ENCODE assay signal across 1 mouse cellular context in the genomic region with DNA sequence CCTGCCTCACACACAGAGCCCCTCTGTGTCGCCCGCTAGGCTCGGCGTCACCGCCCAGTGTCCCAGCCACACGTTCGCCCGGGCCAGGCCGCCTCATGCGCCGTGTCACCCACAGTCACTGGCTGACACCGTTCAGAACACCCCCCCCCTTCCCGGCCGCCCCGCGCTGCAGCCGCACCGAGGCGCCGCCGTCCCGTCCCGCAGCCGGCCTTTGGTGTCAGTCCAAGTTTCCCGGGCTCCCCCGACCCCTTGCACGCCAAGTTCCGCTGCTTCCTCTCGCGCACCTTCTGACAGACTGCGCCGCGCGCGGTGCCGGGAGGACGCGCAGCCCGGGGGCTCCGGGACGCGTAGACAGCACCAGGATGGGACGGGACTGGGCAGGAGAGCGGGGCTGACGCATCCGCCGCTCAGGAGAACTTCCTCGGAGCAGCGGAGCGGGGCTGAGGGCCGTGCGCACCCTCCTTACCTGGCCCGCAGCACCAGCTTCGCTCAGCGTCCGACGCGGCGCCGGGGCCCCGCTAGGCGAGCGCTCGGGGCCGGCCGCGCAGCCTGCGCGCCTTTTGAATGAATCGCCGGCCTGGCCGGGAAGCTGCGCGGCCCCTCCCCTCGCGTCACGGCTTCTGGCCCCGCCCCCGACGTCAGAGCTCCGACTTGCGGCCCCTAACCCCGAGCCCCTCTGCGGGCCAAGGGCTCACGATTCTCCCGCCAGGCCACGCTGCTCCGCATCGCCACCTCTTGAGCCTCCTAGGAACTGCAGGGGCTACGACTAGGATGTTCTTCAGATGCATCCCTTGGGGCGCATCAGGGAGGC.
TF ChIP-seq lines count a peak whose summit lies in the region.

A gene (minus strand): TSS at position 619 of the 811 bp plus-strand sequence.

TF ChIP-seq in CH12.LX, 34 proteins besides CTCF, POLR2A, EP300 and RAD21 (continued from another document):
- TF ChIP-seq USF2 (conservative IDR thresholded peaks at IDR 0.05; ENCODE audit: low read depth, low read length), result no peak
- no peak for TF ChIP-seq RCOR1 (conservative IDR thresholded peaks at IDR 0.05; ENCODE audit: low read depth, low read length)
- TF ChIP-seq KAT2A (IDR thresholded peaks at IDR 0.05; ENCODE audit: insufficient replicate concordance, low read length), result no peak
- peak; percentile 67 for TF ChIP-seq NRF1 (IDR thresholded peaks at IDR 0.05; ENCODE audit: low read depth, low read length)
- TF ChIP-seq ELF1 (IDR thresholded peaks at IDR 0.05; ENCODE audit: low read depth, low read length), result no peak
- TF ChIP-seq E2F4 (IDR thresholded peaks at IDR 0.05; ENCODE audit: insufficient replicate concordance, low read depth, low read length), result 0 out of 2 replicates have a peak, but pooled peaks have one; percentile 83
- TF ChIP-seq UBTF (IDR thresholded peaks at IDR 0.05; ENCODE audit: low read depth, low read length), result peak; percentile 83
- no peak for TF ChIP-seq USF1 (IDR thresholded peaks at IDR 0.05; ENCODE audit: low read depth, low read length)
- no peak for TF ChIP-seq PAX5 (IDR thresholded peaks at IDR 0.05; ENCODE audit: low read length)
- peak; percentile 40; the same call in 1 of the 2 replicates for TF ChIP-seq MEF2A (IDR thresholded peaks at IDR 0.05; ENCODE audit: borderline replicate concordance, low read depth, low read length)
- TF ChIP-seq BHLHE40 (IDR thresholded peaks at IDR 0.05; ENCODE audit: low read depth, low read length), result peak; percentile 71
- TF ChIP-seq ETS1 (conservative IDR thresholded peaks at IDR 0.05; ENCODE audit: low read depth, low read length), result 0 out of 2 replicates have a peak, but pooled peaks have one; percentile 19
- TF ChIP-seq IRF4 (IDR thresholded peaks at IDR 0.05; ENCODE audit: low read depth, low read length), result peak; percentile 39; the same call in 1 of the 2 replicates
- TF ChIP-seq MYC (IDR thresholded peaks at IDR 0.05; ENCODE audit: low read depth, low read length), result no peak
- TF ChIP-seq TCF12 (IDR thresholded peaks at IDR 0.05; ENCODE audit: low read depth, low read length), result peak; percentile 79
- peak; percentile 97 for TF ChIP-seq ZMIZ1 (IDR thresholded peaks at IDR 0.05; ENCODE audit: low read depth, low read length)
- peak; percentile 43; the same call in 1 of the 2 replicates for TF ChIP-seq SIN3A (IDR thresholded peaks at IDR 0.05; ENCODE audit: low read length)
- no peak for TF ChIP-seq CHD1 (IDR thresholded peaks at IDR 0.05; ENCODE audit: low read depth, low read length)
TF ChIP-seq in CH12.LX: peak in this region for 18.
